Mouse (Mus musculus) kidney, postnatal 4 days (tissue): ENCODE results near the gene Gprasp1.

Experiments used
- DNase-seq, 2 experiments: peaks; one replicate each; pipeline ENCODE4 v3.0.0; 2021; ENCODE audit warnings: mixed read lengths in 2 of 2

Gene Gprasp1

DNA sequence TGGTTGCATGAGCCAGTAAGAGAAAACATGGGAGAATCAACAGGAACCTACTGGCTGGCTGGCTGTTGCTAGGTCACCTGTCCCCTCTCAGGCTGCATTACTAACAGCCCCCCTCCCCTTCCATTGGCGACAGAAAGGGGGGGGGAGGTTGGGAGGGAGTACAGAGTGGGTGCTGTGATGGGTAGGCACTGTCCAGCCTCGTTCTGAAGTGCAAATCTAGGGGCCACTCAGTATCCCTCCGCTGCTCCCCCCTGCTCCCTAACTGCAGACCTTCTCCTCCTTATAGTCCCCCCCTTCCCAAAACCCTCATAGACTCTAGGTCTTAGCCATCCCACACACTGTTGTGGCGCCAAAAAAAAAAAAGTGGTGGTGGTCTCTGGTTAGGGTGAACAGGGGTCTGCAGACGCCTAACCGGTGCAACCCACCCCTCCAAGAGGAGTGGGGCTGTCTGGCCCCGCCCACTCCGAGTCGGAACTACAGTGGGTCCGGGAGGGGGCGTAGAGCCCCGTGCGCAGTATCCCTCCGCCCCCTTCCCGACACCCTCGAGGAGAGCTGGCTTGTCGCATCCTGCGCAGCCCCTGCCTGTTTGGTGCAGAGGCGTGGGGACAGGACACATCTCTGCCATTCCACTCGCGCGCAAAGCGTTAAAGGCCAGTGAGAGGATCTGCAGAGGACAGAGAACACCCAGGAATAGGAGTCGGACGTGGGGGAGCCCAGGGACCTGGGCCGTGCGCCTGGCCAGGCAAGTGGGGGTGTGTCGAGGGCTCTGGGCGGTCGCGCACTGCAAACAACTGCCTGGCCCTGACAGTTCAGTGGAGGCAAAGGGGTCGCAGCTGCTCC is 96.2 kb downstream of the Gprasp1 start, which contains the start of gene Gprasp2:
Gprasp2 (plus strand) TSS at position 514 of the 840 bp plus-strand sequence.
- DNase-seq: peak; percentile 63 to 72

DNA sequence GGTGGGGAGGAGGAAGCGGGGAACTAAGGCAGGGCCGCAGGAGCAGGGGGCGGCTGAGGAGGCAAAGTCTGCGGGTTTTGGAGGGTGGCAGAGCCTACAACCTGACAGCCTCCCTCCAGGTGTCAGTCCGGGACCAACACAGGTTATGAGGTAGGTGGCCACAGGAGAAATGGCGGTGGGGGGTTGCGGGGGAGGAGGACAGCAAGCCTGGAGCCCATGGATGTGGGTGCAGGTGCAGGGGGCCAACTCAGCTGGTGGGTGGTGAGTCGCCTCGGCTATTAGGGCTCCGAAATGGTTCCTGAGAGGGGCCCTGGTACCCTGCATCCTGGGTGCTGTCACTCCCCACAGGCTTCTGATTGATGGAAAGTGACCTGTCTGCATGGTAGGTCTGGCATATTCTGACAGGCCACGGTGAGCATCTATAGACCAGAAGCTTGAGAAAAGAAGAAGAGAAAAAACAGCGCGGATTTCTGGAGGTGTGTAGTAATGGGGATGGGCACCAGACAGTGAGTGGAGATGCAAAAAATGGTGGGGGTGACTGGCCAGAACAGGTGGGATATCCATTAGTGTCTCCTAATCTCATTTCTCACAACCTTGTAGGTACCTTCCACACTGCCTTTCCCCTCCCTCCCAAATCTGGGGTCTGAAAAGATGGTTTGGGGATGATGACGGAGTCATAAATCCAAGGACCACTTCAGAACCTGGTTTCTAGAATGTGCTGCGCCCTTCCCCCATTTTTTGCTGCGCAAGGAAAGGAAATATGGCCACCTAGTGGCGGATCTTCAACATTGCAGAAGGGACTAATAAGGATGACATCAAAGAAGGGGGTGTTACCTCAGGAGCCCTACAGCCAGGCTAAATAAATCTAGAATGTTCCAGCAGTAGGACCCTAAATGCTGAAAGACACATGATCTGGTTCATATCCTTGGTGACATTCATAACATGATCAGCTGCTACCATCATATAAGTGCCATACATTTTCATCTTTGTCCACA is 97.2 kb downstream of the Gprasp1 start:
- peak; percentile 47 to 61 for DNase-seq
